Mouse (Mus musculus) G1E (cell line): Measurements from ENCODE around the gene Tubg2.
"Not testable (repeated sequence)": the region's sequence is repeated elsewhere in the genome, so short reads cannot be mapped to it uniquely, and the experiment has no call there.

Experiments
- CTCF ChIP-seq: IDR thresholded peaks from 2 replicates; pipeline ENCODE4 v1.5.1; 2012; ENCODE audit warnings: low read depth, low read length, inconsistent platforms, mixed read lengths
- POLR2AphosphoS5 ChIP-seq: IDR thresholded peaks from 2 replicates; pipeline ENCODE4 v1.6.1; 2012; ENCODE audit warnings: low read depth, low read length, inconsistent platforms; ENCODE audit not compliant: insufficient replicate concordance
- TAL1 ChIP-seq: conservative IDR thresholded peaks from 2 replicates; pipeline ENCODE4 v1.6.1; 2012; ENCODE audit warnings: low read depth, low read length, inconsistent platforms, mixed read lengths

DNA sequence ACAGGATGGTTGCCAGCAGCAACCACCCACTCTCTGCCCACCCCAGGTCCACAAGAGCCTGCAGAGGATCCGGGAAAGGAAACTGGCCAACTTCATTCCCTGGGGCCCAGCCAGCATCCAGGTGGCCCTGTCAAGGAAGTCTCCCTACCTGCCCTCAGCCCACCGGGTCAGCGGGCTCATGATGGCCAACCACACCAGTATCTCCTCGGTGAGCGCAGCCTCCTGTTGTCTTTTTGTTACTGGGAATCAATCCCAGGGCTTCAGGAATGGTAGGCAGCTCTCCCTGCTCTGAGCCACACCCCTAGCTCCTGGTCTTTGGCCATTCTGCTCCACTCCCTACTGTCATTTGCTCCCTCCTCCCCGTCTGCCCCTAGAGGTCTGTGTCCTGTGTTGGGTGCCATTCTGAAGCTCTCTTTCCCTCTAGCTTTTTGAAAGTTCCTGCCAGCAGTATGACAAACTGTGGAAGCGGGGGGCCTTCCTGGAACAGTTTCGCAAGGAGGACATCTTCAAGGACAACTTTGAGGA lies 5.3 kb downstream of the Tubg2 start:
- not testable (repeated sequence) for TF ChIP-seq CTCF, TAL1, POLR2AphosphoS5
